Mouse (Mus musculus) bone marrow, adult 2 months (tissue): ENCODE results near the gene Tm4sf19.

Source experiments
- CTCF ChIP-seq: fragments of 200-500 bp; IDR thresholded peaks from 2 replicates; pipeline ENCODE4 v1.5.1; 2011; ENCODE audit warnings: low read length, control low read depth; ENCODE audit not compliant: control insufficient read depth, insufficient read depth
- POLR2A ChIP-seq: fragments of 200-500 bp; IDR thresholded peaks from 2 replicates; pipeline ENCODE4 v1.6.1; 2011; ENCODE audit warnings: low read depth, mild to moderate bottlenecking, control low read depth, low read length, borderline replicate concordance; ENCODE audit not compliant: control insufficient read depth

- TF ChIP-seq CTCF (peak; percentile 43), POLR2A (no peak)
Measured at GRCm38 (mm10) chr16:32371351-32371750, 29.0 kb upstream of the Tm4sf19 start.
